Mouse (Mus musculus): ENCODE data around the gene 2310057N15Rik. TPM values are rescaled to one million over a fixed set of nuclear protein-coding genes. Genes with fewer than 3 reads are reported as not detected.
"Not testable (repeated sequence)": the region's sequence is repeated elsewhere in the genome, so short reads cannot be mapped to it uniquely, and the experiment has no call there.

The 2310057N15Rik gene
- polyA plus RNA-seq (2015; fragmentation: Nextera tagmentation; extraction: Ambion mirVana) = not detected in 2 replicates

DNA sequence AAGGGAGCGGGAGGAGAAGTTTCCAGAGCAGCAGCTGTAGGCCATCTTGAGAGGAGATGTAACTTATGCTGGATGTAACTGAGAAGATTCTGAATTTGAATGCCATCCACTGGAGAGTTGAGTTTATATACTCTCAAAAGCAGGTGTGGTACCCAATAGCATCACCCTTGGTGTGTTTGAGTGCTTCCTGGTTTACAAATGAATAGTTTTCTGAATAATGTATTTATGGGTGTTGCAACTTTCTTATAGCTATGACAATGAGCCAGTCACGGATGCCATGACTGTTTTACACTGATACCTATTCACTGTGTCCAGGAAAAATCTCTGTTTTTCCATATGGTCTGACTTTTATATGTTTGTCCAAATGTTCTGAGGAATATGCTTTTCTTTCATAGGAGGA, at the start of gene 2310057N15Rik:
Gene 2310057N15Rik (minus strand): TSS at position 101 of the 400 bp plus-strand sequence.
- 53% methylated on average over 2 of the region's 2 CpGs for WGBS (ENCODE audit: insufficient replicate concordance)
- DNase-seq (no peak), ATAC-seq (ENCODE audit: low read depth) (no peak)

DNA sequence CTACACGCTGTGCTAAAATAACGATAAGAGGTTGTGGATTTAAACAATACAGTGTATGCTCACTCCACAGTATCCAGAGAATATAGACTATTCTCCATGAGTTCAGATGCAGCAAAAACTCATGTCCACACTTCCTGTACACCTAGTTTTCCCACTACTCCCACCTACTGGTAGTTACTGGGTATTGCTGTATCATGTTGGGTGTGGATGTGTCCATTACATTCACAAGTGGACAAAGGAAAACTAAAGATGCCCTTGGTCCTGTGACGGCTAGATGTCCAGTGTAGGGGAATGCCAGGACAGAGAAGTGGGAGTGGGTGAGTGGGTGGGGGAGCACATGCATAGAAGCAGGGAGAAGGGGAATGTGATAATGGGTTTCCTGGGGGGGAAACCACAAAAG, 49.7 kb upstream of the 2310057N15Rik start:
- Histone ChIP-seq H3K4me1 (replicated peaks) (no peaks in the 10 kb centered on the region), H3K27me3 (no peaks in the 10 kb centered on the region), H3K9ac (no peak overlapping the region), H3K36me3 (no peaks in the 10 kb centered on the region), H3K9me3 (replicated peaks) (no peaks in the 10 kb centered on the region), H3K27ac (no peak overlapping the region), H3K4me3 (replicated peaks) (no peak overlapping the region), H3K4me2 (no peak overlapping the region)
- WGBS (ENCODE audit: insufficient replicate concordance) = 73% methylated on average over 3 of the region's 3 CpGs
- no peak for DNase-seq
- no peak for ATAC-seq (ENCODE audit: low read depth)

More for the DNA sequence above, at the start of gene 2310057N15Rik:
- Histone ChIP-seq H3K4me3 (replicated peaks) (no peak within 1 kb of the TSS), H3K9ac (no peak within 1 kb of the TSS), H3K27ac (no peak within 1 kb of the TSS), H3K4me2 (no peak within 1 kb of the TSS), H3K36me3 (no peaks in the 10 kb centered on the region), H3K27me3 (no peaks in the 10 kb centered on the region), H3K9me3 (replicated peaks) (no peaks in the 10 kb centered on the region), H3K4me1 (replicated peaks) (no peaks in the 10 kb centered on the region)

DNA sequence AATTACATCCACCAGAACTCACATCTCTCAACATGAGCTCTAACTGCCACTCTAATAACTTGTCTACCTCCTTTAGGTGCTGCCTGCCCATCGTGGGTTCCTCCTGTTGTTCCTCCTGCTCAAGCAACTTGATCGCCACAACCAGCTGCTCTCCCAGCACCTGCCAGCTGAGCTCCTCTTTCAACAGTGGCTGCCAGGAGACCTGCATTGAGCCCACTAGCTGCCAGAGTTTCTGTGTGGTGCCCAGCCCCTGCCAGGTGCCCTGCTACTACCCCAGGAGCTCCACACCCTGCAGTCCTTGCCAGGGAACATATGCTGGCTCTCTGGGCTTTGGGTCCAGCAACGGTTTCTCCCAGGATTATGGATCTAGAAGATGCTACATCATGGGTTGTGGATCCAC, 46.1 kb upstream of the 2310057N15Rik start, which contains the start of gene Krtap15:
Gene Krtap15 (plus strand): TSS at position 150 of the 400 bp plus-strand sequence.
- WGBS (ENCODE audit: insufficient replicate concordance) = 58% methylated on average over 3 of the region's 3 CpGs
- H3K4me1 ChIP-seq (replicated peaks) = no peaks in the 10 kb centered on the region
- no peak within 1 kb of the TSS for H3K4me2 ChIP-seq
- H3K27ac ChIP-seq = no peak within 1 kb of the TSS
- no peaks in the 10 kb centered on the region for H3K9me3 ChIP-seq (replicated peaks)
- DNase-seq = no peak
- ATAC-seq (ENCODE audit: low read depth) = no peak
- H3K27me3 ChIP-seq = no peaks in the 10 kb centered on the region
- no peak within 1 kb of the TSS for H3K4me3 ChIP-seq (replicated peaks)
- no peaks in the 10 kb centered on the region for H3K36me3 ChIP-seq
- no peak within 1 kb of the TSS for H3K9ac ChIP-seq

DNA sequence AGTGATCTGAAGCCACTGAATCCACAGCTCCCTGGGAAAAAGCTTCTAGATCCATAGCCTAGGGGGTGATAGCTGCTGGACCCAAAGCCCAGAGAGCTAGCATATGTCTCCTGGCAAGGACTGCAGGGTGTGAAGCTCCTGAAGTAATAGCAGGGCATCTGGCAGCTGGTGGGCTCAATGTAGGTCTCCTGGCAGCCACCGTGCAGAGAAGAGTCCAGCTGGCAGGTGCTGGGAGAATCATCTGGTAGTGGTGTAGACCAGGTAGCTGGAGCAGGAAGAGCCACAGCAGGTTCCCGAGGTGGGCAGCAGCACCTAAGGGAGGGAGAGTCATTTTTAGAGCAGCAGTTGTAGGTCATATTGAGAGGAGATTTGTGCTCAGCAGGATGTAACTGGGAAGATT, 37.8 kb upstream of the 2310057N15Rik start, which contains the start of gene Gm20741:
Gene Gm20741 (minus strand): TSS at position 394 of the 400 bp plus-strand sequence.
- Histone ChIP-seq H3K36me3 (no peaks in the 10 kb centered on the region), H3K9me3 (replicated peaks) (no peaks in the 10 kb centered on the region), H3K27me3 (no peaks in the 10 kb centered on the region), H3K9ac (no peak within 1 kb of the TSS), H3K27ac (no peak within 1 kb of the TSS), H3K4me1 (replicated peaks) (no peaks in the 10 kb centered on the region), H3K4me3 (replicated peaks) (no peak within 1 kb of the TSS), H3K4me2 (no peak within 1 kb of the TSS)
- ATAC-seq (ENCODE audit: low read depth) (no peak), DNase-seq (no peak)
- WGBS (ENCODE audit: insufficient replicate concordance) = 61% methylated on average over 2 of the region's 2 CpGs

DNA sequence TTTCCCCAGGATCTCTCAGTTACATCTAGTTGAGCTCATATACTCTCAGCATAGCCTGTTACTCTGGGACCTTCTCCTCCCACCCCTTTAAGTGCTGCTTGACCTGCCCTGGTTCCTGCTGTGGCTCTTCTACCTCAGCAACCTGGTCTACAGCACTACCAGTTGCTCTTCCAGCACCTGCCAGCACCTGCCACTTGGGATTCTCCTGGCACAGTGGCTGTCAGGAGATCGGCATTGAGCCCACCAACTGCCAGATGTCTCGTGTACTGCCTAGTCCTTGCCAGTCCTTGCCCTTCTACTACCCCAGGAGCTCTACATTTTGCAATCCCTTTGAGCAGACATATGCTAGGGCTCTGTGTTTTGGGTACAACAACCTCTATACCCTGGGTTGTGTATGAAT, 12.8 kb upstream of the 2310057N15Rik start:
- Histone ChIP-seq H3K27ac (no peak overlapping the region), H3K9ac (no peak overlapping the region), H3K4me2 (no peak overlapping the region), H3K4me3 (replicated peaks) (no peak overlapping the region), H3K36me3 (no peaks in the 10 kb centered on the region), H3K9me3 (replicated peaks) (no peaks in the 10 kb centered on the region), H3K4me1 (replicated peaks) (no peaks in the 10 kb centered on the region), H3K27me3 (no peaks in the 10 kb centered on the region)
- 62% methylated on average over 2 of the region's 2 CpGs for WGBS (ENCODE audit: insufficient replicate concordance)
- DNase-seq (no peak), ATAC-seq (ENCODE audit: low read depth) (no peak)

DNA sequence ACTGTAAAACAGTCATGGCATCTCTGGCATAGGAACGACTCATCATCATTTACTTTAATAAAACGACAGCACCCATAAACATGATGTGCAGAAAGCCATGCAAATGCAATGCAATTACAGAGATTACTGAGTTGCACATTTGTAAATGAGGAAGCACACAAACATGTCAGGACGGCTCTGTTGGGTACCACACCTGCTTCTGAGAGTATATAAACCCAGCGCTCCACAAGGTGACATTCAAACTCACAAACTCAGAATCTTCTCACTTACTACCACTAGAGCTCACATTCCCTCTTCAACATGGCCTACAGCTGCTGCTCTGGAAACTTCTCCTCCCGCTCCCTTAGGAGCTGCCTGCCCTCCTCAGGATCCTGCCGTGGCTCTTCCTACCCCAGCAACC, 3.6 kb upstream of the 2310057N15Rik start, which contains the start of gene Gm5965:
Gene Gm5965 (plus strand): TSS at position 301 of the 400 bp plus-strand sequence.
- Histone ChIP-seq H3K27ac (no peak within 1 kb of the TSS), H3K36me3 (no peaks in the 10 kb centered on the region), H3K4me3 (replicated peaks) (no peak within 1 kb of the TSS), H3K9ac (no peak within 1 kb of the TSS), H3K27me3 (no peaks in the 10 kb centered on the region), H3K9me3 (replicated peaks) (no peaks in the 10 kb centered on the region), H3K4me1 (replicated peaks) (no peaks in the 10 kb centered on the region), H3K4me2 (no peak within 1 kb of the TSS)
- no peak for ATAC-seq (ENCODE audit: low read depth)
- WGBS (ENCODE audit: insufficient replicate concordance) = 62% methylated on average over 5 of the region's 6 CpGs
- no peak for DNase-seq

DNA sequence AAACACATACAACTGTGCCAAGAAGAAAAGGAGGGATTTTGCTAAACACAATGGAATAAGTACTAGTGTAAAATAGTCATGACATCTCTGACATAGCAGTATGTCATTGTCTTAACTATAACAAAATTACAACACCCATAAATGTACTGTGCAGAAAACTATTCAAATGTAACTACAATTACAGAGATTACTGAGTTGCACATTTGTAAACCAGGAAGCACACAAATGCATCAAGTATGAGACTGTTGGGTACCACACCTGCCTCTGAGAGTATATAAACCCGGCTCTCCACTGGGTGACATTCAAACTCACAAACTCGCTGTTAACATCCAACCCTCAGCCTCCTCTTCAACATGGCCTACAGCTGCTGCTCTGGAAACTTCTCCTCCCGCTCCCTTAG, 15.5 kb downstream of the 2310057N15Rik start, which contains the start of gene 2310034C09Rik:
Gene 2310034C09Rik (plus strand): TSS at position 301 of the 400 bp plus-strand sequence.
- 63% methylated on average over 3 of the region's 3 CpGs for WGBS (ENCODE audit: insufficient replicate concordance)
- not testable (repeated sequence) for H3K4me1 ChIP-seq (replicated peaks); H3K9me3 ChIP-seq (replicated peaks); ATAC-seq (ENCODE audit: low read depth); H3K27me3 ChIP-seq; H3K27ac ChIP-seq; H3K9ac ChIP-seq; H3K4me2 ChIP-seq; DNase-seq; H3K4me3 ChIP-seq (replicated peaks); H3K36me3 ChIP-seq

DNA sequence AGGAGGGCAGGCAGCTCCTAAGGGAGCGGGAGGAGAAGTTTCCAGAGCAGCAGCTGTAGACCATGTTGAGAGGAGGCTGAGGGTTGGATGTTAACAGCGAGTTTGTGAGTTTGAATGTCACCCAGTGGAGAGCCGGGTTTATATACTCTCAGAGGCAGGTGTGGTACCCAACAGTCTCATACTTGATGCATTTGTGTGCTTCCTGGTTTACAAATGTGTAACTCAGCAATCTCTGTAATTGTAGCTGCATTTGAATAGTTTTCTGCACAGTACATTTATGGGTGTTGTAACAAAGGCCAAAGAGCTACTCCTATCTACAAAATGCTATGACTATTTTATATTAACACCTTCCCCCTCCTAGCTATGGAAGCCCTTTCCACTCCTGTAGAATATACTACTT, 22.5 kb downstream of the 2310057N15Rik start, which contains the start of gene Krtap13:
Gene Krtap13 (minus strand): TSS at position 101 of the 400 bp plus-strand sequence.
- H3K27me3 ChIP-seq; H3K4me1 ChIP-seq (replicated peaks); H3K4me2 ChIP-seq; DNase-seq; H3K27ac ChIP-seq; ATAC-seq (ENCODE audit: low read depth); H3K4me3 ChIP-seq (replicated peaks); H3K36me3 ChIP-seq; H3K9me3 ChIP-seq (replicated peaks); H3K9ac ChIP-seq: not testable (repeated sequence)
- WGBS (ENCODE audit: insufficient replicate concordance) = 72% methylated on average over 3 of the region's 3 CpGs

DNA sequence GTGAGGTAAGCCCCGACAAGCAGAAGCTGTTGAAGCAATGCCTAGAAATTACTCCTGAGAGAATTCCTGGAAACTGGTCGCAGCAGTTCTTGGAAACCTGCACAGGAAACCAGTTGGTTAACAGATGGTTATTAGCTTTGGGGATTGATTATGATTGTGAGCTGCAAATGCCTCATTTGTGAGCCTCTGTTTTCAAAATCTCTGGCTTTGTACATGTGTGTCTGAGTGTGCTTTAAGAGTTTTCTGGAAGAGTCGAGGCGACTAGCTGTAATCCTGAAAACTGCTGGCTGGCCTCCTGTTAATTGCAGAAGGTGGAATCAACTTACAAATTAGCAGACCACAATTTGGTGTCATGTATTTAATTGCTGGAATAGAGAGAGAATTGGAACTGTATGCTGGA, 26.1 kb downstream of the 2310057N15Rik start:
- no peaks in the 10 kb centered on the region for H3K9me3 ChIP-seq (replicated peaks)
- H3K36me3 ChIP-seq = no peaks in the 10 kb centered on the region
- no peak overlapping the region for H3K9ac ChIP-seq
- 61% methylated on average over 4 of the region's 4 CpGs for whole genome bisulfite sequencing (ENCODE audit: insufficient replicate concordance)
- no peak for DNase-seq
- H3K27me3 ChIP-seq = no peaks in the 10 kb centered on the region
- H3K4me3 ChIP-seq (replicated peaks) = no peak overlapping the region
- H3K4me2 ChIP-seq = no peak overlapping the region
- H3K4me1 ChIP-seq (replicated peaks) = no peaks in the 10 kb centered on the region
- ATAC-seq (ENCODE audit: low read depth) = no peak
- no peak overlapping the region for H3K27ac ChIP-seq

DNA sequence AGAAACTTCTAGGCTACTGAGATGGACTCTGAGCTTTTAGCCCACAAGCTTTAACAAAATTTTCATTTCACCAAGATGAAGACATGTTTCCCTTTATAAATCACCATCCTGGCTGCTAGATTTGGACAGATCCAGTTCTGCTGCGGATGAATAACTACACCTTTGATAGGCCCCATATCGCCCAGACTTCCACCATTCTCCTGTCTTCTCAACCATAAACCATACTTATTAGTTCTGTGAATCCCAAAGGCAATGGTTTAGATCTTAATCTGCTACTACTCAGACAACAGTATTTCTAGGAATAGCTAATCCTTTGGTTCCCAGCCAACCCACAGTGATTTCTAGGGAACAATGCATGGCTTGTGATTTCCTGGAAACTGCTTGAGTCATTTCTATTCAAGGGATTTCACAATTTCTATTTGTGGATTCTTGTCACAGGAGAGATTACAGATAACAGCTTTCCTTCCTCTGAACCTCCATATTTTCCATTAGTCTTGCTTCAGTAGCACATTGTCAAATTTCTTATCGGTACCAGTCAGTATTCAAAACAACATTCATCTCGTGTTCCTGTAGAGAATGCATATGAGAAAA, 29.2 kb downstream of the 2310057N15Rik start:
- DNase-seq = no peak
- Histone ChIP-seq H3K9me3 (replicated peaks) (no peaks in the 10 kb centered on the region), H3K4me1 (replicated peaks) (no peaks in the 10 kb centered on the region), H3K27ac (no peak overlapping the region), H3K9ac (no peak overlapping the region), H3K36me3 (no peaks in the 10 kb centered on the region), H3K27me3 (no peaks in the 10 kb centered on the region), H3K4me2 (no peak overlapping the region), H3K4me3 (replicated peaks) (no peak overlapping the region)
- WGBS (ENCODE audit: insufficient replicate concordance) = 69% methylated on average over 4 of the region's 4 CpGs
- no peak for ATAC-seq (ENCODE audit: low read depth)

DNA sequence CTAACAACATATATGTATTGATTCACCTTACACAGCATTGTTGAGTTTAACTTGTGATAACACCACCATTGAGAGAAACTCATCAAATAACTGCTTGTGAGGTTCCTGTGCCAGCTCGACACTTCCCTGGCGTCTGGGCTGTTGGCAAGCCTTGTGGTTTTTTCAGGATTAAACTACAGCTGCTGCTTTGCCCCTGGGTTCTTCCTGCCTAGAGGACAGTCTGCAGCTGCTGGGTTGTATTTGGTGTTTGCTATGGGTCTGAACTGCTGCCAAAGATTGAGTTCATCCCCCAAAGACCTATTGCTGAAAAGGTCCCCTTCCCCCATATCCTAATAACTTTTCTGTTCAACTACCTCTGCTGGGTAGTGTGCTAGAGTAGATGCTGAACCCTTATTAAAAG, 38.6 kb downstream of the 2310057N15Rik start:
- 41% methylated on average over 2 of the region's 2 CpGs for WGBS (ENCODE audit: insufficient replicate concordance)
- H3K36me3 ChIP-seq = no peaks in the 10 kb centered on the region
- ATAC-seq (ENCODE audit: low read depth) = no peak

DNA sequence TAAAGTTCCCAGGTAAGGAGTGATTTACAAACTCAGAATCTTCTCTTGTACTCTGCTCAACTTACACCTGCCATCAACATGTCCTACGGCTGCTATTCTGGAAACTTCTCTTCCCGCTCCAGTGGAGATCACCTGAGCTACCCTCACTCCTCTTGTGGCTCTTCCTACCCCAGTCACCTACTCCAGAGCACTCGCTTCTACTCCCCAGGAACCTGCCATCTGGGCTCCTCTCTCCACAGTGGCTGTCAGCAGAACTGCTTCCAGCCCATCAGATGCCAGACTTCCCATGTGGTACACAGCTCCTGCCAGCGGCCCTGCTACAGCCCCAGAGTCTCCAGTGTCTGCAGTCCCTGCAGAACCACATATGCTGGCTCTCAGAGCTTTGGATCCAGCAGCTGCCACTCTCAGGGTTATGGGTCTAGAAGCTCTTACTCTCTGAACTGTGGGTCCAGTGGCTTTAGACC, 45.2 kb downstream of the 2310057N15Rik start, which contains the start of gene Krtap13-1:
Gene Krtap13-1 (plus strand): TSS at position 51 of the 464 bp plus-strand sequence.
- no peaks in the 10 kb centered on the region for H3K27me3 ChIP-seq
- no peaks in the 10 kb centered on the region for H3K9me3 ChIP-seq (replicated peaks)
- no peak within 1 kb of the TSS for H3K27ac ChIP-seq
- ATAC-seq (ENCODE audit: low read depth) (no peak), DNase-seq (no peak)
- no peaks in the 10 kb centered on the region for H3K36me3 ChIP-seq
- H3K4me1 ChIP-seq (replicated peaks) = no peaks in the 10 kb centered on the region
- no peak within 1 kb of the TSS for H3K4me3 ChIP-seq (replicated peaks)
- H3K4me2 ChIP-seq = no peak within 1 kb of the TSS
- no peak within 1 kb of the TSS for H3K9ac ChIP-seq
- 52% methylated on average over 4 of the region's 4 CpGs for WGBS (ENCODE audit: insufficient replicate concordance)

More for the DNA sequence above, 38.6 kb downstream of the 2310057N15Rik start:
- Histone ChIP-seq H3K9me3 (replicated peaks) (no peaks in the 10 kb centered on the region), H3K4me1 (replicated peaks) (no peaks in the 10 kb centered on the region), H3K9ac (no peak overlapping the region), H3K4me3 (replicated peaks) (no peak overlapping the region), H3K27me3 (no peaks in the 10 kb centered on the region), H3K4me2 (no peak overlapping the region), H3K27ac (no peak overlapping the region)
- DNase-seq = no peak

All from liver, embryonic 13.5 days (tissue).